ENCODE assay signal across 9 mouse cellular contexts in genomic region chr8:88244298-88244697, GRCm38 (mm10). TPM values are rescaled to one million over a fixed set of nuclear protein-coding genes. Genes with fewer than 3 reads are reported as not detected.
A peak's percentile ranks its signal among the peaks of the same experiment; 100 is the strongest.
DNase-seq lines count a peak whose midpoint lies in the region; ATAC-seq and TF ChIP-seq lines count a peak whose summit lies in the region.
"Had no signal": no experiment of that assay in that cellular context is flagged by ENCODE, and none has a peak within 500 bp of the region (broad histone marks: within the 10 kb centered on the region; RNA-seq: fewer than 3 reads in every experiment).

No protein-coding gene starts in this region.

- TF ChIP-seq CTCF in Patski (IDR thresholded peaks at IDR 0.05): peak; percentile 90

- intact Hi-C loops in heart, postnatal 36 days (cut with DNase I): loop anchor here (5.0 to 10.0 kb wide), 3 partner anchors 82 to 649 kb away; partner anchors contain the start of gene Cnep1r1

- H3K9ac ChIP-seq in midbrain, embryonic 13.5 days (replicated peaks): no peak overlapping the region
- no peak overlapping the region for H3K9ac ChIP-seq in stomach, embryonic 16.5 days (ENCODE audit: low read length)
- H3K9ac ChIP-seq: embryonic facial prominence, embryonic 15.5 days had no signal

- peak; percentile 36 to 45 for DNase-seq in left cerebral cortex, adult 18-20 months (ENCODE audit: low spot score in 2 of 2)
- no peak for DNase-seq in left cerebral cortex, adult 11 months (ENCODE audit: low spot score)
- DNase-seq in Patski (ENCODE audit: low read depth, low spot score): no peak
- DNase-seq in cerebellum, postnatal 10 days: peak; percentile 78 to 80
- peak; percentile 62 to 65 for DNase-seq in heart, postnatal 36 days
- DNase-seq in layer of hippocampus, postnatal 36 days: peak; percentile 24 to 35

- H3K9me3 ChIP-seq in midbrain, embryonic 13.5 days: no peaks in the 10 kb centered on the region
- H3K9me3 ChIP-seq in stomach, embryonic 16.5 days (replicated peaks; ENCODE audit: control insufficient read depth, low read length): no peaks in the 10 kb centered on the region
- H3K9me3 ChIP-seq: embryonic facial prominence, embryonic 15.5 days had no signal

- ATAC-seq in Patski: peak; percentile 96
- ATAC-seq in midbrain, embryonic 13.5 days: 0 out of 2 replicates have a peak, but pooled peaks have one; percentile 69
- ATAC-seq in stomach, embryonic 16.5 days (ENCODE audit: insufficient read depth, low FRiP score): 0 out of 2 replicates have a peak, but pooled peaks have one; percentile 69

- in situ Hi-C loops in Patski (cut with MboI; ENCODE audit: low pct_unique_long_range_greater_than_20kb): no loop called here

- no peaks in the 10 kb centered on the region for H3K27me3 ChIP-seq in Patski
- H3K27me3 ChIP-seq in midbrain, embryonic 13.5 days: no peaks in the 10 kb centered on the region
- H3K27me3 ChIP-seq in stomach, embryonic 16.5 days (ENCODE audit: control insufficient read depth, insufficient read depth, low read length): no peaks in the 10 kb centered on the region
- H3K27me3 ChIP-seq: embryonic facial prominence, embryonic 15.5 days had no signal

- H3K4me2 ChIP-seq in midbrain, embryonic 13.5 days (replicated peaks): no peak overlapping the region
- no peak overlapping the region for H3K4me2 ChIP-seq in stomach, embryonic 16.5 days (ENCODE audit: low read depth, low read length)
- H3K4me2 ChIP-seq: embryonic facial prominence, embryonic 15.5 days had no signal

- 81% methylated on average over 4 of the region's 4 CpGs for WGBS in midbrain, embryonic 13.5 days
- 84% methylated on average over 4 of the region's 4 CpGs for WGBS in stomach, embryonic 16.5 days

- no peaks in the 10 kb centered on the region for H3K4me1 ChIP-seq in midbrain, embryonic 13.5 days (replicated peaks)
- H3K4me1 ChIP-seq in stomach, embryonic 16.5 days (ENCODE audit: control insufficient read depth, insufficient read depth, low read length): no peaks in the 10 kb centered on the region

- CTCF ChIA-PET in Patski (lab: Charles Lee): interaction anchor here (0.6 to 2.2 kb wide), 8 partner anchors 10 to 123 kb away, joined by 3 to 7 read pairs (median 4); no protein-coding TSS in a partner anchor

- H3K27ac ChIP-seq in midbrain, embryonic 13.5 days: no peak overlapping the region
- H3K27ac ChIP-seq in stomach, embryonic 16.5 days (ENCODE audit: low read length): no peak overlapping the region
- H3K27ac ChIP-seq: embryonic facial prominence, embryonic 15.5 days had no signal

- H3K4me3 ChIP-seq in midbrain, embryonic 13.5 days (replicated peaks): no peak overlapping the region
- no peak overlapping the region for H3K4me3 ChIP-seq in stomach, embryonic 16.5 days (replicated peaks; ENCODE audit: low read length)
- H3K4me3 ChIP-seq: embryonic facial prominence, embryonic 15.5 days had no signal

- peaks cover 24% of the 10 kb centered on the region for H3K36me3 ChIP-seq in midbrain, embryonic 13.5 days
- H3K36me3 ChIP-seq in stomach, embryonic 16.5 days (ENCODE audit: control insufficient read depth, insufficient read depth, low read length): no peaks in the 10 kb centered on the region

- POLR2A ChIA-PET in Patski (lab: Charles Lee): no interaction called here

RNA-seq across cellular contexts. Expression of gene Adcy7, which starts 27.9 kb away (rescaled TPM):
- total RNA-seq in left cerebral cortex, adult 18-20 months (2021): 1 to 10 TPM; 3.8 to 4.8 TPM
- 0.60 TPM for polyA plus RNA-seq in Patski (2021)
- total RNA-seq in heart, postnatal 36 days (2021): 1 to 10 TPM; 5.0 to 7.4 TPM
- 1 to 10 TPM; 1.9 to 3.0 TPM for total RNA-seq in layer of hippocampus, postnatal 36 days (2021)
- 1.3 and 1.7 TPM in 2 replicates for polyA plus RNA-seq in midbrain, embryonic 13.5 days (2015; fragmentation: Nextera tagmentation; extraction: Ambion mirVana)
- polyA plus RNA-seq in stomach, embryonic 16.5 days (2015; fragmentation: Nextera tagmentation; extraction: Ambion mirVana): 8.7 and 8.9 TPM in 2 replicates

RNA-seq across cellular contexts. Expression of gene Tent4b, which starts 45.3 kb away (rescaled TPM):
- 10 to 100 TPM; 36.8 to 44.7 TPM for total RNA-seq in left cerebral cortex, adult 18-20 months (2021)
- 25.1 TPM for polyA plus RNA-seq in Patski (2021)
- total RNA-seq in heart, postnatal 36 days (2021): 10 to 100 TPM; 15.7 to 20.6 TPM
- 10 to 100 TPM; 38.4 to 40.2 TPM for total RNA-seq in layer of hippocampus, postnatal 36 days (2021)
- polyA plus RNA-seq in midbrain, embryonic 13.5 days (2015; fragmentation: Nextera tagmentation; extraction: Ambion mirVana): 9.1 and 9.7 TPM in 2 replicates
- 5.6 and 5.9 TPM in 2 replicates for polyA plus RNA-seq in stomach, embryonic 16.5 days (2015; fragmentation: Nextera tagmentation; extraction: Ambion mirVana)

Comparison
In these comparisons a context has a peak if more than half of its experiments do, and no peak if none do; other contexts are left out.
1. DNase-seq: peak in left cerebral cortex, adult 18-20 months (2 of 2), cerebellum, postnatal 10 days (2 of 2), heart, postnatal 36 days (2 of 2) and layer of hippocampus, postnatal 36 days (2 of 2); none in left cerebral cortex, adult 11 months (single experiment) and Patski (single experiment).
2. Peak in every context shown above with its lines, with median percentiles within 50 percentile points of each other: ATAC-seq.